In genomic region chr13:34332762-34333161, GRCm38 (mm10) we compare ENCODE assay signal across 9 mouse cellular contexts. TPM values are rescaled to one million over a fixed set of nuclear protein-coding genes. Genes with fewer than 3 reads are reported as not detected.
A peak's percentile ranks its signal among the peaks of the same experiment; 100 is the strongest.
DNase-seq lines count a peak whose midpoint lies in the region; ATAC-seq lines count a peak whose summit lies in the region.
"Had no signal": no experiment of that assay in that cellular context is flagged by ENCODE, and none has a peak within 500 bp of the region (broad histone marks: within the 10 kb centered on the region; RNA-seq: fewer than 3 reads in every experiment).

No protein-coding gene starts in this region.

- 0 out of 2 replicates have a peak, but pooled peaks have one; percentile 41 for ATAC-seq in midbrain, embryonic 15.5 days (replicated peaks)
- no peak for ATAC-seq in midbrain, embryonic 11.5 days (ENCODE audit: low FRiP score)
- peak; percentile 94 for ATAC-seq in megakaryocyte progenitor cell, adult 5-6 weeks (replicated peaks; ENCODE audit: poor library complexity)

- 46% methylated on average over 7 of the region's 7 CpGs for WGBS in midbrain, embryonic 15.5 days
- 61% methylated on average over 7 of the region's 7 CpGs for WGBS in midbrain, embryonic 11.5 days

- no peaks in the 10 kb centered on the region for H3K27me3 ChIP-seq in midbrain, embryonic 15.5 days (replicated peaks)
- H3K27me3 ChIP-seq in midbrain, embryonic 11.5 days (ENCODE audit: control insufficient read depth, insufficient read depth, low read length): no peaks in the 10 kb centered on the region
- H3K27me3 ChIP-seq: embryonic facial prominence, embryonic 12.5 days had no signal

- H3K4me1 ChIP-seq in midbrain, embryonic 15.5 days: peaks cover 10% of the 10 kb centered on the region
- no peaks in the 10 kb centered on the region for H3K4me1 ChIP-seq in midbrain, embryonic 11.5 days (ENCODE audit: control insufficient read depth, insufficient read depth, low read length)
- H3K4me1 ChIP-seq: embryonic facial prominence, embryonic 12.5 days had no signal

- intact Hi-C loops in heart, postnatal 10 days (cut with DNase I): no loop called here

- H3K9ac ChIP-seq in midbrain, embryonic 15.5 days: no peak overlapping the region
- no peak overlapping the region for H3K9ac ChIP-seq in midbrain, embryonic 11.5 days (ENCODE audit: low read length)
- H3K9ac ChIP-seq: embryonic facial prominence, embryonic 12.5 days had no signal

- H3K27ac ChIP-seq in midbrain, embryonic 15.5 days: no peak overlapping the region
- H3K27ac ChIP-seq in midbrain, embryonic 11.5 days (ENCODE audit: low read depth, low read length): no peak overlapping the region
- H3K27ac ChIP-seq: embryonic facial prominence, embryonic 12.5 days had no signal

- no peak overlapping the region for H3K4me2 ChIP-seq in midbrain, embryonic 15.5 days
- no peak overlapping the region for H3K4me2 ChIP-seq in midbrain, embryonic 11.5 days
- H3K4me2 ChIP-seq: embryonic facial prominence, embryonic 12.5 days had no signal

- H3K4me3 ChIP-seq in midbrain, embryonic 15.5 days: no peak overlapping the region
- H3K4me3 ChIP-seq in midbrain, embryonic 11.5 days (ENCODE audit: low read depth, low read length): no peak overlapping the region
- H3K4me3 ChIP-seq: embryonic facial prominence, embryonic 12.5 days had no signal

- H3K9me3 ChIP-seq in midbrain, embryonic 15.5 days: no peaks in the 10 kb centered on the region
- H3K9me3 ChIP-seq in midbrain, embryonic 11.5 days (ENCODE audit: control insufficient read depth, low read length): no peaks in the 10 kb centered on the region
- H3K9me3 ChIP-seq: embryonic facial prominence, embryonic 12.5 days had no signal

- no peak for DNase-seq in midbrain, embryonic 11.5 days (ENCODE audit: low spot score, missing footprints)
- peak; percentile 67 to 71 for DNase-seq in adrenal gland, postnatal 36 days
- DNase-seq in heart, postnatal 10 days: peak; percentile 47 to 48
- DNase-seq in layer of hippocampus, adult 9-11 months: no peak
- DNase-seq in frontal cortex, postnatal 36 days (ENCODE audit: low spot score in 2 of 2): no peak
- no peak for DNase-seq in cerebellum, postnatal 14 days

- H3K36me3 ChIP-seq in midbrain, embryonic 15.5 days (replicated peaks): no peaks in the 10 kb centered on the region
- no peaks in the 10 kb centered on the region for H3K36me3 ChIP-seq in midbrain, embryonic 11.5 days (ENCODE audit: control insufficient read depth, insufficient read depth, low read length)
- H3K36me3 ChIP-seq: embryonic facial prominence, embryonic 12.5 days had no signal

RNA-seq across cellular contexts. Expression of gene Slc22a23, which starts 12.2 kb away (rescaled TPM):
- 17.5 and 18.1 TPM in 2 replicates for polyA plus RNA-seq in midbrain, embryonic 15.5 days (2015; fragmentation: Nextera tagmentation; extraction: Ambion mirVana)
- 14.0 and 18.5 TPM in 2 replicates for polyA plus RNA-seq in midbrain, embryonic 11.5 days (2014; fragmentation: Nextera tagmentation; extraction: Ambion mirVana)
- 1 to 10 TPM; 7.8 to 8.9 TPM for total RNA-seq in adrenal gland, postnatal 36 days (2021)
- 1 to 10 TPM; 7.1 to 7.3 TPM for total RNA-seq in heart, postnatal 10 days (2021)
- 1.1 and 1.4 TPM in 2 replicates for total RNA-seq in megakaryocyte progenitor cell, adult 5-6 weeks (2015)
- 0.62 and 2.0 TPM in 2 replicates for total RNA-seq in megakaryocyte progenitor cell, adult 5-6 weeks (2017)

Comparison
In these comparisons a context has a peak if more than half of its experiments do, and no peak if none do; other contexts are left out.
1. DNase-seq: peak in adrenal gland, postnatal 36 days (2 of 2) and heart, postnatal 10 days (2 of 2); none in midbrain, embryonic 11.5 days (single experiment), layer of hippocampus, adult 9-11 months (single experiment), frontal cortex, postnatal 36 days (0 of 2) and cerebellum, postnatal 14 days (0 of 2).